ENCODE assay signal across 11 mouse cellular contexts in the genomic region with DNA sequence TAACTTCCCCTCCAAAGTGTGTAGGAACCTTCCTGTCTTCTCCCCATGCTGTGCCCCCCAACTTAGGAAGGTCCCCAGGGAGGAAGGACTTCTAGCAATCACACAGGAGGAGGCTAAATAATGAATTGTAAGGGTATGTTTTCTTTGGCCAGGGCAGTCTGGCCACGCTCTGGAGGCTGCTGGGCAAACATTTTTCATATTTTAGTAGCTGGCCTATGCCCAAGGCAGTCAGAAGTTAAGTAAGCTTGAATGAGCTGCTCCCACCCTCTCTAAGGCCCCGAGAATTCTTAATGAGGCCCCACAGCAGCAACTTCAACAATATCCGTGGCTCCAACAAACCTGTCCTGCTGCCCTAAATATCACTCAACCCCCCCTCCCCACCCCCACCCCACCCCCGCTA. TPM values are rescaled to one million over a fixed set of nuclear protein-coding genes. Genes with fewer than 3 reads are reported as not detected.
DNase-seq lines count a peak whose midpoint lies in the region; ATAC-seq and TF ChIP-seq lines count a peak whose summit lies in the region.
"Had no signal": no experiment of that assay in that cellular context is flagged by ENCODE, and none has a peak within 500 bp of the region (broad histone marks: within the 10 kb centered on the region; RNA-seq: fewer than 3 reads in every experiment).

No protein-coding gene starts in this region.

- no peak overlapping the region for H3K4me3 ChIP-seq in hindbrain, postnatal 0 days (ENCODE audit: low read length)
- H3K4me3 ChIP-seq in hindbrain, embryonic 11.5 days (ENCODE audit: low read depth, low read length): no peak overlapping the region
- no peak overlapping the region for H3K4me3 ChIP-seq in embryonic facial prominence, embryonic 12.5 days
- H3K4me3 ChIP-seq in kidney, embryonic 15.5 days (replicated peaks): no peak overlapping the region
- H3K4me3 ChIP-seq in liver, embryonic 12.5 days: no peak overlapping the region
- H3K4me3 ChIP-seq: heart, adult 2 months had no signal

- H3K27ac ChIP-seq in hindbrain, postnatal 0 days: 0 out of 2 replicates have a peak overlapping the region, but pooled peaks have one; percentile 2
- H3K27ac ChIP-seq in hindbrain, embryonic 11.5 days (ENCODE audit: low read depth, low read length): no peak overlapping the region
- H3K27ac ChIP-seq in embryonic facial prominence, embryonic 12.5 days: peak overlapping the region; percentile 41; the same call in 1 of the 2 replicates
- peak overlapping the region; percentile 87 for H3K27ac ChIP-seq in kidney, embryonic 15.5 days
- H3K27ac ChIP-seq in liver, embryonic 12.5 days: no peak overlapping the region
- H3K27ac ChIP-seq: heart, adult 2 months had no signal

- H3K4me1 ChIP-seq in hindbrain, postnatal 0 days (ENCODE audit: insufficient read depth, low read length): no peaks in the 10 kb centered on the region
- 0 out of 2 replicates have a peak, but pooled peaks cover 3% of the 10 kb centered on the region for H3K4me1 ChIP-seq in hindbrain, embryonic 11.5 days (replicated peaks; ENCODE audit: control insufficient read depth, insufficient read depth, low read length)
- peaks cover 61% of the 10 kb centered on the region for H3K4me1 ChIP-seq in embryonic facial prominence, embryonic 12.5 days
- peaks cover 97% of the 10 kb centered on the region for H3K4me1 ChIP-seq in kidney, embryonic 15.5 days
- peaks cover 23% of the 10 kb centered on the region for H3K4me1 ChIP-seq in liver, embryonic 12.5 days

- TF ChIP-seq CTCF in hindbrain, postnatal 0 days (IDR thresholded peaks at IDR 0.05; ENCODE audit: low read depth): no peak

- DNase-seq in hindbrain, postnatal 0 days (ENCODE audit: low spot score): no peak
- DNase-seq in hindbrain, embryonic 11.5 days (ENCODE audit: low spot score): no peak
- DNase-seq in lung, postnatal 4 days: peak; percentile 43 to 55
- no peak for DNase-seq in cerebellum, adult 8-10 months
- DNase-seq: left cerebral cortex, postnatal 4 days; midbrain, embryonic 14.5 days; thymus, postnatal 14 days had no signal

- 28% methylated on average over 4 of the region's 4 CpGs for WGBS in hindbrain, postnatal 0 days
- WGBS in hindbrain, embryonic 11.5 days: 35% methylated on average over 4 of the region's 4 CpGs
- 30% methylated on average over 4 of the region's 4 CpGs for WGBS in embryonic facial prominence, embryonic 12.5 days
- 6% methylated on average over 4 of the region's 4 CpGs for WGBS in kidney, embryonic 15.5 days
- 54% methylated on average over 4 of the region's 4 CpGs for WGBS in liver, embryonic 12.5 days (ENCODE audit: insufficient replicate concordance)

- H3K9me3 ChIP-seq in hindbrain, postnatal 0 days (ENCODE audit: low read length): no peaks in the 10 kb centered on the region
- H3K9me3 ChIP-seq in hindbrain, embryonic 11.5 days (ENCODE audit: control insufficient read depth, low read length): no peaks in the 10 kb centered on the region
- no peaks in the 10 kb centered on the region for H3K9me3 ChIP-seq in embryonic facial prominence, embryonic 12.5 days
- no peaks in the 10 kb centered on the region for H3K9me3 ChIP-seq in kidney, embryonic 15.5 days (replicated peaks)
- H3K9me3 ChIP-seq in liver, embryonic 12.5 days (replicated peaks): no peaks in the 10 kb centered on the region

- no peak overlapping the region for H3K4me2 ChIP-seq in hindbrain, postnatal 0 days (ENCODE audit: low read depth, low read length)
- no peak overlapping the region for H3K4me2 ChIP-seq in hindbrain, embryonic 11.5 days (replicated peaks; ENCODE audit: low read depth, low read length)
- no peak overlapping the region for H3K4me2 ChIP-seq in embryonic facial prominence, embryonic 12.5 days (replicated peaks)
- H3K4me2 ChIP-seq in kidney, embryonic 15.5 days: peak overlapping the region; percentile 35
- no peak overlapping the region for H3K4me2 ChIP-seq in liver, embryonic 12.5 days

- ATAC-seq in hindbrain, postnatal 0 days: no peak
- ATAC-seq in hindbrain, embryonic 11.5 days (ENCODE audit: low FRiP score): no peak
- ATAC-seq in embryonic facial prominence, embryonic 12.5 days (ENCODE audit: insufficient number of reproducible peaks, insufficient read depth, low FRiP score, low TSS enrichment): no peak
- ATAC-seq in kidney, embryonic 15.5 days (replicated peaks; ENCODE audit: low FRiP score): peak; percentile 46
- no peak for ATAC-seq in liver, embryonic 12.5 days

- no peak overlapping the region for H3K9ac ChIP-seq in hindbrain, postnatal 0 days (replicated peaks; ENCODE audit: low read length)
- no peak overlapping the region for H3K9ac ChIP-seq in hindbrain, embryonic 11.5 days (ENCODE audit: low read depth, low read length)
- H3K9ac ChIP-seq in embryonic facial prominence, embryonic 12.5 days: no peak overlapping the region
- H3K9ac ChIP-seq in kidney, embryonic 15.5 days: no peak overlapping the region
- no peak overlapping the region for H3K9ac ChIP-seq in liver, embryonic 12.5 days

- no peaks in the 10 kb centered on the region for H3K36me3 ChIP-seq in hindbrain, postnatal 0 days (ENCODE audit: insufficient read depth, low read length)
- H3K36me3 ChIP-seq in hindbrain, embryonic 11.5 days (ENCODE audit: control insufficient read depth, insufficient read depth, low read length): no peaks in the 10 kb centered on the region
- no peaks in the 10 kb centered on the region for H3K36me3 ChIP-seq in embryonic facial prominence, embryonic 12.5 days
- peaks cover 5% of the 10 kb centered on the region; the same call in 1 of the 2 replicates for H3K36me3 ChIP-seq in kidney, embryonic 15.5 days
- H3K36me3 ChIP-seq in liver, embryonic 12.5 days: no peaks in the 10 kb centered on the region

- no peaks in the 10 kb centered on the region for H3K27me3 ChIP-seq in hindbrain, postnatal 0 days (ENCODE audit: insufficient read depth, low read length)
- no peaks in the 10 kb centered on the region for H3K27me3 ChIP-seq in hindbrain, embryonic 11.5 days (ENCODE audit: control insufficient read depth, insufficient read depth, low read length)
- H3K27me3 ChIP-seq in embryonic facial prominence, embryonic 12.5 days: no peaks in the 10 kb centered on the region
- no peaks in the 10 kb centered on the region for H3K27me3 ChIP-seq in kidney, embryonic 15.5 days
- H3K27me3 ChIP-seq in liver, embryonic 12.5 days (replicated peaks): no peaks in the 10 kb centered on the region

RNA-seq across cellular contexts. Expression of a gene that starts 16.5 kb away (rescaled TPM):
- 77.6 and 79.3 TPM in 2 replicates for total RNA-seq in hindbrain, postnatal 0 days (2014; rRNA removed)
- polyA plus RNA-seq in hindbrain, postnatal 0 days (2015; fragmentation: Nextera tagmentation; extraction: Ambion mirVana): 24.5 and 25.1 TPM in 2 replicates
- polyA plus RNA-seq in hindbrain, embryonic 11.5 days (2014; fragmentation: Nextera tagmentation; extraction: Ambion mirVana): 16.0 and 21.5 TPM in 2 replicates
- polyA plus RNA-seq in embryonic facial prominence, embryonic 12.5 days (2016; fragmentation: Nextera tagmentation; extraction: Ambion mirVana): 130 and 134 TPM in 2 replicates
- polyA plus RNA-seq in kidney, embryonic 15.5 days (2015; fragmentation: Nextera tagmentation; extraction: Ambion mirVana): 120 and 138 TPM in 2 replicates
- 16.8 and 17.7 TPM in 2 replicates for polyA plus RNA-seq in liver, embryonic 12.5 days (2016; fragmentation: Nextera tagmentation; extraction: Ambion mirVana)

RNA-seq across cellular contexts. Expression of a gene that starts 33.0 kb away (rescaled TPM):
- 25.1 and 32.1 TPM in 2 replicates for total RNA-seq in hindbrain, postnatal 0 days (2014; rRNA removed)
- 23.0 and 24.0 TPM in 2 replicates for polyA plus RNA-seq in hindbrain, postnatal 0 days (2015; fragmentation: Nextera tagmentation; extraction: Ambion mirVana)
- polyA plus RNA-seq in hindbrain, embryonic 11.5 days (2014; fragmentation: Nextera tagmentation; extraction: Ambion mirVana): 22.7 and 29.8 TPM in 2 replicates
- polyA plus RNA-seq in embryonic facial prominence, embryonic 12.5 days (2016; fragmentation: Nextera tagmentation; extraction: Ambion mirVana): 28.5 and 29.8 TPM in 2 replicates
- 36.9 and 42.4 TPM in 2 replicates for polyA plus RNA-seq in kidney, embryonic 15.5 days (2015; fragmentation: Nextera tagmentation; extraction: Ambion mirVana)
- polyA plus RNA-seq in liver, embryonic 12.5 days (2016; fragmentation: Nextera tagmentation; extraction: Ambion mirVana): 6.3 and 6.6 TPM in 2 replicates

RNA-seq across cellular contexts. Expression of a gene that starts 33.2 kb away (rescaled TPM):
- 55.4 and 67.2 TPM in 2 replicates for total RNA-seq in hindbrain, postnatal 0 days (2014; rRNA removed)
- 90.2 and 95.5 TPM in 2 replicates for polyA plus RNA-seq in hindbrain, postnatal 0 days (2015; fragmentation: Nextera tagmentation; extraction: Ambion mirVana)
- polyA plus RNA-seq in hindbrain, embryonic 11.5 days (2014; fragmentation: Nextera tagmentation; extraction: Ambion mirVana): 94.8 and 95.2 TPM in 2 replicates
- 98.1 and 102 TPM in 2 replicates for polyA plus RNA-seq in embryonic facial prominence, embryonic 12.5 days (2016; fragmentation: Nextera tagmentation; extraction: Ambion mirVana)
- 108 and 124 TPM in 2 replicates for polyA plus RNA-seq in kidney, embryonic 15.5 days (2015; fragmentation: Nextera tagmentation; extraction: Ambion mirVana)
- 95.0 and 106 TPM in 2 replicates for polyA plus RNA-seq in liver, embryonic 12.5 days (2016; fragmentation: Nextera tagmentation; extraction: Ambion mirVana)

RNA-seq across cellular contexts. Expression of a gene that starts 37.3 kb away (rescaled TPM):
- 92.2 and 108 TPM in 2 replicates for total RNA-seq in hindbrain, postnatal 0 days (2014; rRNA removed)
- 24.9 and 26.8 TPM in 2 replicates for polyA plus RNA-seq in hindbrain, postnatal 0 days (2015; fragmentation: Nextera tagmentation; extraction: Ambion mirVana)
- 25.9 and 30.5 TPM in 2 replicates for polyA plus RNA-seq in hindbrain, embryonic 11.5 days (2014; fragmentation: Nextera tagmentation; extraction: Ambion mirVana)
- polyA plus RNA-seq in embryonic facial prominence, embryonic 12.5 days (2016; fragmentation: Nextera tagmentation; extraction: Ambion mirVana): 57.3 and 61.1 TPM in 2 replicates
- polyA plus RNA-seq in kidney, embryonic 15.5 days (2015; fragmentation: Nextera tagmentation; extraction: Ambion mirVana): 55.5 and 59.2 TPM in 2 replicates
- 16.9 and 18.3 TPM in 2 replicates for polyA plus RNA-seq in liver, embryonic 12.5 days (2016; fragmentation: Nextera tagmentation; extraction: Ambion mirVana)

RNA-seq across cellular contexts. Expression of a gene that starts 56.8 kb away (rescaled TPM):
- 67.0 and 67.3 TPM in 2 replicates for total RNA-seq in hindbrain, postnatal 0 days (2014; rRNA removed)
- polyA plus RNA-seq in hindbrain, postnatal 0 days (2015; fragmentation: Nextera tagmentation; extraction: Ambion mirVana): 3.0 and 3.8 TPM in 2 replicates
- polyA plus RNA-seq in hindbrain, embryonic 11.5 days (2014; fragmentation: Nextera tagmentation; extraction: Ambion mirVana): 5.1 and 8.2 TPM in 2 replicates
- polyA plus RNA-seq in embryonic facial prominence, embryonic 12.5 days (2016; fragmentation: Nextera tagmentation; extraction: Ambion mirVana): 10.5 and 12.0 TPM in 2 replicates
- 9.1 and 9.5 TPM in 2 replicates for polyA plus RNA-seq in kidney, embryonic 15.5 days (2015; fragmentation: Nextera tagmentation; extraction: Ambion mirVana)
- polyA plus RNA-seq in liver, embryonic 12.5 days (2016; fragmentation: Nextera tagmentation; extraction: Ambion mirVana): 6.6 and 6.8 TPM in 2 replicates

Comparison
In these comparisons a context has a peak if more than half of its experiments do, and no peak if none do; other contexts are left out.
1. H3K27ac ChIP-seq: peak in hindbrain, postnatal 0 days (single experiment), embryonic facial prominence, embryonic 12.5 days (single experiment) and kidney, embryonic 15.5 days (single experiment); none in hindbrain, embryonic 11.5 days (single experiment) and liver, embryonic 12.5 days (single experiment).
2. DNase-seq: peak in lung, postnatal 4 days (2 of 2); none in hindbrain, postnatal 0 days (single experiment), hindbrain, embryonic 11.5 days (single experiment) and cerebellum, adult 8-10 months (single experiment).